Comparison of ENCODE assay signal across 9 mouse cellular contexts in genomic region chr9:21031896-21032351, GRCm38 (mm10). TPM values are rescaled to one million over a fixed set of nuclear protein-coding genes. Genes with fewer than 3 reads are reported as not detected.
A peak's percentile ranks its signal among the peaks of the same experiment; 100 is the strongest.
DNase-seq lines count a peak whose midpoint lies in the region; ATAC-seq and TF ChIP-seq lines count a peak whose summit lies in the region.
"Had no signal": no experiment of that assay in that cellular context is flagged by ENCODE, and none has a peak within 500 bp of the region (broad histone marks: within the 10 kb centered on the region; RNA-seq: fewer than 3 reads in every experiment).

Icam5 (plus strand) TSS chr9:21032073.

- peak; percentile 23 for DNase-seq in gastrocnemius, postnatal 14 days
- DNase-seq in gastrocnemius, postnatal 25 days = no peak
- DNase-seq in induced T-regulatory cell, adult 2 months (ENCODE audit: low read depth) = peak; percentile 77

- H3K36me3 ChIP-seq in ES-Bruce4 (ENCODE audit: control insufficient read depth, insufficient read depth, low read length, poor library complexity, severe bottlenecking) = no peaks in the 10 kb centered on the region
- no peaks in the 10 kb centered on the region for H3K36me3 ChIP-seq in embryonic facial prominence, embryonic 13.5 days
- no peaks in the 10 kb centered on the region for H3K36me3 ChIP-seq in limb, embryonic 12.5 days
- H3K36me3 ChIP-seq in neural tube, embryonic 15.5 days = no peaks in the 10 kb centered on the region

- TF ChIP-seq CTCF in ES-Bruce4 (IDR thresholded peaks at IDR 0.05; ENCODE audit: low read depth, low read length) = no peak

- no peak for ATAC-seq in embryonic facial prominence, embryonic 13.5 days (ENCODE audit: insufficient number of reproducible peaks, insufficient read depth, low FRiP score, low TSS enrichment, low read depth)
- ATAC-seq in limb, embryonic 12.5 days (ENCODE audit: insufficient number of reproducible peaks, insufficient read depth, low FRiP score, low TSS enrichment, low read depth) = no peak
- peak; percentile 40 for ATAC-seq in neural tube, embryonic 15.5 days (ENCODE audit: low FRiP score)
- ATAC-seq in megakaryocyte-erythroid progenitor cell, adult 5-6 weeks (replicated peaks; ENCODE audit: low FRiP score, low TSS enrichment, poor library complexity, severe bottlenecking) = no peak

- no peak within 1 kb of the TSS for H3K27ac ChIP-seq in ES-Bruce4 (ENCODE audit: insufficient read depth, low read length)
- no peak within 1 kb of the TSS for H3K27ac ChIP-seq in embryonic facial prominence, embryonic 13.5 days
- no peak within 1 kb of the TSS for H3K27ac ChIP-seq in limb, embryonic 12.5 days
- peak within 1 kb of the TSS; percentile 34 for H3K27ac ChIP-seq in neural tube, embryonic 15.5 days (replicated peaks)

- H3K4me3 ChIP-seq in ES-Bruce4 (ENCODE audit: low read depth, low read length) = peak within 1 kb of the TSS; percentile 73
- H3K4me3 ChIP-seq in embryonic facial prominence, embryonic 13.5 days = peak within 1 kb of the TSS; percentile 53
- H3K4me3 ChIP-seq in limb, embryonic 12.5 days (replicated peaks) = peak within 1 kb of the TSS; percentile 51
- peak within 1 kb of the TSS; percentile 48 for H3K4me3 ChIP-seq in neural tube, embryonic 15.5 days (replicated peaks)

- H3K4me2 ChIP-seq in embryonic facial prominence, embryonic 13.5 days = peak within 1 kb of the TSS; percentile 99
- peak within 1 kb of the TSS; percentile 92 for H3K4me2 ChIP-seq in limb, embryonic 12.5 days
- H3K4me2 ChIP-seq in neural tube, embryonic 15.5 days = peak within 1 kb of the TSS; percentile 86

- H3K27me3 ChIP-seq in ES-Bruce4 (ENCODE audit: control insufficient read depth, insufficient read depth, low read length, poor library complexity, severe bottlenecking) = no peaks in the 10 kb centered on the region; the same call in 1 of the 2 replicates
- H3K27me3 ChIP-seq in embryonic facial prominence, embryonic 13.5 days = peaks cover 96% of the 10 kb centered on the region
- H3K27me3 ChIP-seq in limb, embryonic 12.5 days = peaks cover 92% of the 10 kb centered on the region
- peaks cover 82% of the 10 kb centered on the region for H3K27me3 ChIP-seq in neural tube, embryonic 15.5 days (replicated peaks)

- no peak for TF ChIP-seq POLR2A in ES-Bruce4 (IDR thresholded peaks at IDR 0.05; ENCODE audit: insufficient read depth, low read length)

- TF ChIP-seq EP300 in ES-Bruce4 (IDR thresholded peaks at IDR 0.05; ENCODE audit: insufficient read depth, low read depth, low read length) = no peak

- peaks cover 5% of the 10 kb centered on the region for H3K4me1 ChIP-seq in ES-Bruce4 (ENCODE audit: control insufficient read depth, insufficient read depth, low read length)
- H3K4me1 ChIP-seq in embryonic facial prominence, embryonic 13.5 days = peaks cover 61% of the 10 kb centered on the region
- H3K4me1 ChIP-seq in limb, embryonic 12.5 days (replicated peaks) = peaks cover 57% of the 10 kb centered on the region
- peaks cover 77% of the 10 kb centered on the region for H3K4me1 ChIP-seq in neural tube, embryonic 15.5 days

- intact Hi-C loops in gastrocnemius, postnatal 14 days (cut with DNase I; ENCODE audit: low total_unique reads) = loop anchor here (5.0 kb wide), 1 partner anchor 105 kb away; no protein-coding TSS in a partner anchor

- H3K9ac ChIP-seq in ES-Bruce4 (ENCODE audit: low read depth, poor library complexity, severe bottlenecking) = peak within 1 kb of the TSS; percentile 47
- peak within 1 kb of the TSS; percentile 61 for H3K9ac ChIP-seq in embryonic facial prominence, embryonic 13.5 days
- H3K9ac ChIP-seq in limb, embryonic 12.5 days (replicated peaks) = peak within 1 kb of the TSS; percentile 40; the same call in 1 of the 2 replicates
- peak within 1 kb of the TSS; percentile 47 for H3K9ac ChIP-seq in neural tube, embryonic 15.5 days (replicated peaks)

- no peaks in the 10 kb centered on the region for H3K9me3 ChIP-seq in ES-Bruce4 (replicated peaks; ENCODE audit: control insufficient read depth, insufficient read depth, low read length, poor library complexity, severe bottlenecking)
- no peaks in the 10 kb centered on the region for H3K9me3 ChIP-seq in embryonic facial prominence, embryonic 13.5 days
- H3K9me3 ChIP-seq in limb, embryonic 12.5 days = no peaks in the 10 kb centered on the region
- no peaks in the 10 kb centered on the region for H3K9me3 ChIP-seq in neural tube, embryonic 15.5 days (replicated peaks)

- under 1% methylated on average over 35 of the region's 35 CpGs for WGBS in embryonic facial prominence, embryonic 13.5 days
- WGBS in limb, embryonic 12.5 days = 1% methylated on average over 35 of the region's 35 CpGs
- WGBS in neural tube, embryonic 15.5 days = 1% methylated on average over 33 of the region's 35 CpGs

RNA-seq across cellular contexts. Expression of gene Icam5, which starts in this region (rescaled TPM):
- total RNA-seq in gastrocnemius, postnatal 14 days (2021) = under 1 TPM; 0.07 to 0.10 TPM
- not detected for total RNA-seq in gastrocnemius, postnatal 25 days (2021)
- 0.94 and 1.3 TPM in 2 replicates for polyA plus RNA-seq in ES-Bruce4 (2011; ENCODE audit: insufficient read depth, insufficient read length, low read depth, missing spikeins)
- 0.13 and 0.21 TPM in 2 replicates for polyA plus RNA-seq in embryonic facial prominence, embryonic 13.5 days (2015; fragmentation: Nextera tagmentation; extraction: Ambion mirVana)
- polyA plus RNA-seq in limb, embryonic 12.5 days (2016; fragmentation: Nextera tagmentation; extraction: Ambion mirVana) = 0.22 TPM in 1 of 2 replicates, not detected in the other
- polyA plus RNA-seq in neural tube, embryonic 15.5 days (2015; fragmentation: Nextera tagmentation; extraction: Ambion mirVana) = 1.8 and 2.0 TPM in 2 replicates
- 1.1 and 1.2 TPM in 2 replicates for total RNA-seq in megakaryocyte-erythroid progenitor cell, adult 5-6 weeks (2014; fragmentation: Nextera tagmentation)
- total RNA-seq in megakaryocyte-erythroid progenitor cell, adult 5-6 weeks (2017) = 0.05 and 0.27 TPM in 2 replicates
- total RNA-seq: common myeloid progenitor, adult 5-6 weeks had no signal

Comparison
In these comparisons a context has a peak if more than half of its experiments do, and no peak if none do; other contexts are left out.
1. Peak in DNase-seq in gastrocnemius, postnatal 14 days; RNA of the gene not detected or under 1 TPM.